Mouse (Mus musculus): ENCODE results near the gene Mllt11. TPM values are rescaled to one million over a fixed set of nuclear protein-coding genes. Genes with fewer than 3 reads are reported as not detected.
A peak's percentile ranks its signal among the peaks of the same experiment; 100 is the strongest.

Gene Mllt11
- 560 and 570 TPM in 2 replicates for polyA plus RNA-seq (2014; fragmentation: Nextera tagmentation; extraction: Ambion mirVana)

DNA sequence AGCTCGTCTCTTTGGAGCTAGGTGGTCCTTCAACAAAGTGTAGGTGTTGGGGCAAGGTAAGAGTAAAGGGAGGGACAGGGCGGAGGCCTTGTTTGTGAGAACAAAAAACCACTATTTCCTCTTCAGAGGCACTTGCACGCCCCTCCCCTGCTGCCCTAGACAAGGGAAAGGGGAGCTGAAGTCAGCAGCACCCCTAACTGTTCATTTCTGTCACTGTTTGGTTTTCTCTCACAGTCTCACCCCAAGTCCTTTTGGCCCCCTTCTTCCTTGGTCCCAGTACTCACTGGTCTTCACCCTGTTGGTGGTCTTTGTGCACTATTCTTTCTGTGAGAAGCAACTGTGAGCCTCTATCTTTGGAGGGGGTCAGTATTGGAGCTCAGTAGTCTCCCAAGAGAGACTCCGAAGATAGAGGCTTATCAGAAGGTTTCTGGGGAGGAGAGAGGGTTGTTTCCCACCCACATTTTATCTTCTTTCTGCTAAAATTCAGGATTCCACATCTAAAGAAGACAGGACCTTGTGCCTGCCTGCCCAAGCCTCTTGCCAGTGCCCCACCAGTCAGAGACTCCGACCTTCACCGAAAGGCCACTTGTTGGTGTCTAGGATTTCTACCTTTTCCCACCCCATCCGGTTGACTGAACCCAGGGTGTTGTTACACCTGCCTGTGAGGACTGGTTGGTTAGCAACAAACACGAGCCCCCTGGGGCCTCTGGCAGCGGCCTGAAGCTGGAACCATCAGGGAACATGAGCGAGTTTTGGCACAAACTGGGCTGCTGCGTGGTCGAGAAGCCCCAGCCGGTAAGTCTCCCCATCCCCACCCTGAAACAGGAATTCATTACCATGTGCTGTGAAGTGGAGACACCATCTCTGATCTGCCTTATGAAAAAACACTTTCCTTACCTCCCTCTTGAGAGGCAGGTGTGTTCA, at the start of gene Mllt11:
Gene Mllt11, minus strand, starts transcription at position 874 of the 924 bp plus-strand sequence.
- no peak for ATAC-seq (ENCODE audit: low FRiP score)
- Histone ChIP-seq H3K4me2 (replicated peaks) (peak within 1 kb of the TSS; percentile 70), H3K9me3 (ENCODE audit: control insufficient read depth, low read length) (no peaks in the 10 kb centered on the region), H3K4me1 (replicated peaks; ENCODE audit: control insufficient read depth, insufficient read depth, low read length) (peaks cover 27% of the 10 kb centered on the region), H3K4me3 (replicated peaks; ENCODE audit: low read length) (peak within 1 kb of the TSS; percentile 67), H3K27me3 (ENCODE audit: control insufficient read depth, insufficient read depth, low read length) (no peaks in the 10 kb centered on the region), H3K36me3 (replicated peaks; ENCODE audit: control insufficient read depth, insufficient read depth) (peaks cover 52% of the 10 kb centered on the region), H3K27ac (peak within 1 kb of the TSS; percentile 98), H3K9ac (peak within 1 kb of the TSS; percentile 86)
- DNase-seq (ENCODE audit: low spot score) = no peak
- 72% methylated on average over 13 of the region's 13 CpGs for WGBS

DNA sequence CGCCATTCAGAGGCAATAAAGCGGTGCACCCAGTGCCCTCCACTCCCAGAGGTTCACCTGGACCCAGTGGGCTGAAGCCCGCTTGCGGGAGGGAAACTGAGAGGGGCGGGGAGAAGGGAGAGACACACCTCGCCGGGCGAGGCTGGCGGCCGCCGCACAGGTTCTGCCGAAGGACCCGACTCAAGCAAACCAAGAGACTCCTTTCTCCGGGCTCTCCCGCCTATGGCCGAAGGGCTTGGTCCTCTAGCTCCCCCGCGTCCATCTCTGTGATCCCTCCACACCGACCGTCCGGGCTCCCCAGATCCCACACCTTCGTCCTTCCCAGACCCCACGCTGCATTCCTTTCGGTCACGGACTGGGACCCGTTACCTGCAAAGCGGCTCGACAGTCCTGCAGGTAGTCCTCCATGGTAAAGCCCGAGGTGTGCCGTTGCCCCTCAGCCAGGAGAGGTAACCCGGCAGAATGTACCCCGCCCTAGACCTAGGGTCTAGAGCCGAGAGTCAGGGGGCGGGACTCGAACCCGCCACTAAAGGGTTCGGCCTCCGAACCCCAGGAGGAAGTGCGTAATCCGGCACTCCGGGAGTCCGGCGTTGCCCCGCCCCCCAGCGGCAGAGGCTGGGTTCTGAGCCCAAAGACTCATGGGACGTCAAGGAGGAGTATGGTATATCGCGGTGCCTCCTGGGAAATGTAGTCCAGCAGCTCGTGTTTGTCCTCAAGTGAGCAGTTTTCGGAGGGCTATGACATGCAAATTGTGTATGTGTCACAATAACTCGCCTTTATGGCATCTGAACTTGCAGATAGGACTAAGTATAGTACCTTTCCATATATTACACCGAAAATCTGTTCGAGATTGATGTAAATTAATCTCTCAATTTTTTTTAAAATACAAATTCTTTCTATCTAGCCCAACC, 49.5 kb upstream of the Mllt11 start, which contains the start of the genes Mindy1 and Prune1:
Gene Mindy1, plus strand, starts transcription at position 130 of the 911 bp plus-strand sequence.
Gene Prune1, minus strand, starts transcription at position 861 of the 911 bp plus-strand sequence.
- peak; percentile 91 for ATAC-seq (ENCODE audit: low FRiP score)
- Histone ChIP-seq H3K4me1 (replicated peaks; ENCODE audit: control insufficient read depth, insufficient read depth, low read length) (peaks cover 31% of the 10 kb centered on the region), H3K27me3 (ENCODE audit: control insufficient read depth, insufficient read depth, low read length) (no peaks in the 10 kb centered on the region), H3K4me3 (replicated peaks; ENCODE audit: low read length) (peak within 1 kb of the TSS; percentile 72), H3K4me2 (replicated peaks) (peak within 1 kb of the TSS; percentile 80), H3K9ac (peak within 1 kb of the TSS; percentile 87), H3K9me3 (ENCODE audit: control insufficient read depth, low read length) (no peaks in the 10 kb centered on the region), H3K36me3 (replicated peaks; ENCODE audit: control insufficient read depth, insufficient read depth) (no peaks in the 10 kb centered on the region), H3K27ac (peak within 1 kb of the TSS; percentile 88)
- DNase-seq (ENCODE audit: low spot score) = peak; percentile 97
- under 1% methylated on average over 53 of the region's 53 CpGs for whole genome bisulfite sequencing

DNA sequence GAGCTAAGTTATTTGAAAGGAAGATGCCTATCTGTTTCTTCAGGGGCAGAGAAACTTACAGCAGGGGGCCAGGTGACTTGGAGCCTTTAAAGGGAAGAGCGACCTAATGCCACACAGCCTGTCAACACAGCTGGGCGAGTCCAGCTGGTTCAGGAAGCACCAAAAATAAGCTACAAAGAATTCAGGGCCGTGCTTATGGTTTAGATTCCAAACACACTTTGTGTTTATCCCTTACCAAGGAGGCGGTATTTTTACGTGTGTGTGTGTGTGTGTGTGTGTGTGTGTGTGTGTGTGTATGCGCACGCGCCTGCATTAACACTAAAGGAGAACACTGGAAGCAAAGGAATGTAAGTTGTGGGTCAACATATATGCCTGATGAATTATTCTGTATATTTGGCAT, 48.8 kb upstream of the Mllt11 start:
- WGBS = 29% methylated on average over 8 of the region's 8 CpGs
- Histone ChIP-seq H3K9ac (peak overlapping the region; percentile 87), H3K9me3 (ENCODE audit: control insufficient read depth, low read length) (no peaks in the 10 kb centered on the region), H3K4me3 (replicated peaks; ENCODE audit: low read length) (peak overlapping the region; percentile 72), H3K27me3 (ENCODE audit: control insufficient read depth, insufficient read depth, low read length) (no peaks in the 10 kb centered on the region), H3K4me2 (replicated peaks) (peak overlapping the region; percentile 80), H3K4me1 (replicated peaks; ENCODE audit: control insufficient read depth, insufficient read depth, low read length) (peaks cover 31% of the 10 kb centered on the region), H3K36me3 (replicated peaks; ENCODE audit: control insufficient read depth, insufficient read depth) (no peaks in the 10 kb centered on the region), H3K27ac (peak overlapping the region; percentile 88)
- ATAC-seq (ENCODE audit: low FRiP score) (no peak), DNase-seq (ENCODE audit: low spot score) (peak; percentile 55)

DNA sequence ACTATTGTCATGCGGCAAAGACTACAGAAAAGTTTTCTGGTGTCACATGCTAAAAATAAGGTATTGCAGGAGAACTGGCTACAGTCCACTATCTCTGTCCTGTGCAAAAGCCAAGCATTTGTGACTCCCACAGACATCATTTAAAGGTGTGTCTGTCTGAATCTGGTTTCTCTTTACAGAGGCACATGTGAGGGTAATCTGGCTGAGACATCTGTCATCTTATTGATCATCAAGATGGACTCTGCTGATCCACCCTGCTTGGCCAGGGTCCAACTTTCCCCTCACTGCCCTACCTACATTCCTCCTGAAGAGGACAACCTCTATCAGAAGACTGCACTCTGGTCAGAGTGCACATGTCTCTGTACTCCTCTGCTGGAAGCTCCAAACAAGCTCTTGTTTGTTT, 45.2 kb upstream of the Mllt11 start:
- Histone ChIP-seq H3K4me3 (replicated peaks; ENCODE audit: low read length) (no peak overlapping the region), H3K27me3 (ENCODE audit: control insufficient read depth, insufficient read depth, low read length) (no peaks in the 10 kb centered on the region), H3K27ac (no peak overlapping the region), H3K36me3 (replicated peaks; ENCODE audit: control insufficient read depth, insufficient read depth) (no peaks in the 10 kb centered on the region), H3K9me3 (ENCODE audit: control insufficient read depth, low read length) (no peaks in the 10 kb centered on the region), H3K4me2 (replicated peaks) (no peak overlapping the region), H3K9ac (no peak overlapping the region), H3K4me1 (replicated peaks; ENCODE audit: control insufficient read depth, insufficient read depth, low read length) (peaks cover 9% of the 10 kb centered on the region; the same call in 1 of the 2 replicates)
- WGBS = 91% methylated on average over 1 of the region's 1 CpGs
- no peak for ATAC-seq (ENCODE audit: low FRiP score)
- no peak for DNase-seq (ENCODE audit: low spot score)

DNA sequence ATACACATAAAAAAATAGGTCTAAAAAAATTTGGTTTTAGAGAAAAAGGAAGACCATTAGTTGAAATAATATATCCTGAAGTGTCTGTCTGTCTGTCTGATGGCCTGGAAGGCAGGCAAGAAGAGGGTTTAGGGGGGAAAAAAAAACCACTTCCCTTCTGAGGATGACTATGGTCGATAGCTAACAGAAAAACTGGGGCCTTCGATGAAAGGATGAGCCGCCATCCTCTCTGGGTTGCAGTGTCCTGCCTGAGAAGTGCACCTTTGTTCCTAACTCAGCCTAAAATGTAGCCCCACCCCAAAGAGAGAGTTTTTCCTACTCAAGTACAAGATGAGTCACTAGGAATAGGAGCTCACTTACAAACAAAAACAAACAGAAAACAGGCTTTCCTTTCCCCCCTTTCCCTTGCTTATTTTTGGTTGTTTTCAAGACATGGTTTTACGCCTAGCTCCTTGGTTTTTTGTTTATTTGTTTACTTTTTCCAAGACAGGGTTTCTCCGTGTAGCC, 44.5 kb upstream of the Mllt11 start:
- DNase-seq (ENCODE audit: low spot score) = no peak
- Histone ChIP-seq H3K4me2 (replicated peaks) (no peak overlapping the region), H3K36me3 (replicated peaks; ENCODE audit: control insufficient read depth, insufficient read depth) (no peaks in the 10 kb centered on the region), H3K4me3 (replicated peaks; ENCODE audit: low read length) (no peak overlapping the region), H3K4me1 (replicated peaks; ENCODE audit: control insufficient read depth, insufficient read depth, low read length) (peaks cover 7% of the 10 kb centered on the region; the same call in 1 of the 2 replicates), H3K9me3 (ENCODE audit: control insufficient read depth, low read length) (no peaks in the 10 kb centered on the region), H3K9ac (no peak overlapping the region), H3K27ac (no peak overlapping the region), H3K27me3 (ENCODE audit: control insufficient read depth, insufficient read depth, low read length) (no peaks in the 10 kb centered on the region)
- no peak for ATAC-seq (ENCODE audit: low FRiP score)
- WGBS = 81% methylated on average over 5 of the region's 5 CpGs

DNA sequence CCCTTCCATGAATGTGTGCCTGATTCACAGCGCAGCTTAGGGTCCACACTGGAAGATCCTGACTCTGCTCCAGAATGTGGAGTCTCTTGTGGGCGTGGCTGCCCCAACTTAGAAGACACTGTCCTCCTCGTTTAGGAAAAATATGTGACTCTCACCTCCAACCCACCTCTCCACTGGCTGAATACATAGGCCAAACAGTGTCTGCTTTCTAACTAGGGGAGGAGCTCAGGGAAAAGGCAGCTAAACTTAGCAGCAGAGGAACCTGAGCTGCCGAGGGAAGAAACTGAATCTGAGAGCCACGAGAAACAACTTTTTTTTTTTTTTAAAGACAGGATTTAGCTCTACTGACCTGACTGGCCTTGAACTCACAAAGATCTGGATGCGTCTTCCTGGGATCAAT, 43.2 kb upstream of the Mllt11 start:
- no peak for DNase-seq (ENCODE audit: low spot score)
- 91% methylated on average over 6 of the region's 6 CpGs for WGBS

DNA sequence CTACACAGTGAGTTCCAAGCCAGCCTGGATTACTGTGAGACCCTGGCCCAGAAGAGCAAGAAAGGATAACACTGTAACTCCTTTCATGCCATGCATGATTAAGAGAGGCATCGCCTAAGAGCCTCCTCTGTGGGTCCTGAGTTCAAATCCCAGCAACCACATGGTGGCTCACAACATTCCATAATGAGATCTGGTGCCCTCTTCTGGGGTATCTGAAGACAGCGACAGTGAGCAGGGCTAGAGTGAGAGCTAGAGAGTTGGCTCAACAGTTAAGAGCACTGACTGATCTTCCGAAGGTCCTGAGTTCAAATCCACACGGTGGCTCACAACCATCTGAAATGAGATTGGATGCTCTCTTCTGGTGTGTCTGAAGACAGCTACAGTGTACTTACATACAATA, 42.5 kb upstream of the Mllt11 start:
- H3K4me1 ChIP-seq (replicated peaks; ENCODE audit: control insufficient read depth, insufficient read depth, low read length) = no peaks in the 10 kb centered on the region
- no peak for ATAC-seq (ENCODE audit: low FRiP score)

More for the DNA sequence above, 43.2 kb upstream of the Mllt11 start:
- Histone ChIP-seq H3K9ac (no peak overlapping the region), H3K27ac (no peak overlapping the region), H3K4me2 (replicated peaks) (no peak overlapping the region), H3K4me3 (replicated peaks; ENCODE audit: low read length) (no peak overlapping the region), H3K9me3 (ENCODE audit: control insufficient read depth, low read length) (no peaks in the 10 kb centered on the region), H3K4me1 (replicated peaks; ENCODE audit: control insufficient read depth, insufficient read depth, low read length) (no peaks in the 10 kb centered on the region), H3K27me3 (ENCODE audit: control insufficient read depth, insufficient read depth, low read length) (no peaks in the 10 kb centered on the region), H3K36me3 (replicated peaks; ENCODE audit: control insufficient read depth, insufficient read depth) (no peaks in the 10 kb centered on the region)
- no peak for ATAC-seq (ENCODE audit: low FRiP score)

DNA sequence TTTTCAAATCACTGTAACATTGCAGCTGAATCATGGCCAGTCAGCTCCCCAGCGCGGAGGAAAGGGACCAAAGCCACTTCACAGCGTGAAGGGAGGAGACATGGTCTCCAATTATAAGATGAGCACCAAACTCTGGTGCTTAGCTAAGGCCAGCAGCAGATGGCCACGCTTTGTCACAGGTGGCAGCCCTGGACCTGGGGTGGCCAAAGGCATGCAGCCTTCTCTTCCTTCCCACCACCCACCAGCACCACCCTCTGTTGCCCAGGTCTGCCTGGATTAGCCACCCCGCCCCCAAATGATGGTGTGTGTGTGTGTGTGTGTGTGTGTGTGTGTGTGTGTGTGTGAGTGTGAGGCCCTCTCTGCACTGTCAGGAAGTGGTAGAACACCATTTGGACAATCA, 41.5 kb upstream of the Mllt11 start:
- Histone ChIP-seq H3K27me3 (ENCODE audit: control insufficient read depth, insufficient read depth, low read length) (no peaks in the 10 kb centered on the region), H3K9ac (no peak overlapping the region), H3K4me2 (replicated peaks) (no peak overlapping the region), H3K9me3 (ENCODE audit: control insufficient read depth, low read length) (no peaks in the 10 kb centered on the region), H3K4me3 (replicated peaks; ENCODE audit: low read length) (no peak overlapping the region), H3K4me1 (replicated peaks; ENCODE audit: control insufficient read depth, insufficient read depth, low read length) (no peaks in the 10 kb centered on the region), H3K27ac (no peak overlapping the region), H3K36me3 (replicated peaks; ENCODE audit: control insufficient read depth, insufficient read depth) (peaks cover 9% of the 10 kb centered on the region)
- DNase-seq (ENCODE audit: low spot score) (no peak), ATAC-seq (ENCODE audit: low FRiP score) (no peak)
- WGBS = 98% methylated on average over 5 of the region's 5 CpGs

More for the DNA sequence above, 42.5 kb upstream of the Mllt11 start:
- Histone ChIP-seq H3K36me3 (replicated peaks; ENCODE audit: control insufficient read depth, insufficient read depth) (0 out of 2 replicates have a peak, but pooled peaks cover under 1% of the 10 kb centered on the region), H3K9ac (no peak overlapping the region), H3K4me2 (replicated peaks) (no peak overlapping the region), H3K4me3 (replicated peaks; ENCODE audit: low read length) (no peak overlapping the region), H3K27ac (no peak overlapping the region), H3K9me3 (ENCODE audit: control insufficient read depth, low read length) (no peaks in the 10 kb centered on the region), H3K27me3 (ENCODE audit: control insufficient read depth, insufficient read depth, low read length) (no peaks in the 10 kb centered on the region)
- 90% methylated on average over 4 of the region's 4 CpGs for WGBS
- DNase-seq (ENCODE audit: low spot score) = no peak
